Mouse (Mus musculus): ENCODE results near the gene Sim1. TPM values are rescaled to one million over a fixed set of nuclear protein-coding genes. Genes with fewer than 3 reads are reported as not detected.
A peak's percentile ranks its signal among the peaks of the same experiment; 100 is the strongest.

The Sim1 gene
- total RNA-seq (2021), result under 1 TPM; 0.18 to 0.64 TPM
- long read RNA-seq, experiment 1, result 0 reads
- long read RNA-seq, experiment 2, result 0 reads

DNA sequence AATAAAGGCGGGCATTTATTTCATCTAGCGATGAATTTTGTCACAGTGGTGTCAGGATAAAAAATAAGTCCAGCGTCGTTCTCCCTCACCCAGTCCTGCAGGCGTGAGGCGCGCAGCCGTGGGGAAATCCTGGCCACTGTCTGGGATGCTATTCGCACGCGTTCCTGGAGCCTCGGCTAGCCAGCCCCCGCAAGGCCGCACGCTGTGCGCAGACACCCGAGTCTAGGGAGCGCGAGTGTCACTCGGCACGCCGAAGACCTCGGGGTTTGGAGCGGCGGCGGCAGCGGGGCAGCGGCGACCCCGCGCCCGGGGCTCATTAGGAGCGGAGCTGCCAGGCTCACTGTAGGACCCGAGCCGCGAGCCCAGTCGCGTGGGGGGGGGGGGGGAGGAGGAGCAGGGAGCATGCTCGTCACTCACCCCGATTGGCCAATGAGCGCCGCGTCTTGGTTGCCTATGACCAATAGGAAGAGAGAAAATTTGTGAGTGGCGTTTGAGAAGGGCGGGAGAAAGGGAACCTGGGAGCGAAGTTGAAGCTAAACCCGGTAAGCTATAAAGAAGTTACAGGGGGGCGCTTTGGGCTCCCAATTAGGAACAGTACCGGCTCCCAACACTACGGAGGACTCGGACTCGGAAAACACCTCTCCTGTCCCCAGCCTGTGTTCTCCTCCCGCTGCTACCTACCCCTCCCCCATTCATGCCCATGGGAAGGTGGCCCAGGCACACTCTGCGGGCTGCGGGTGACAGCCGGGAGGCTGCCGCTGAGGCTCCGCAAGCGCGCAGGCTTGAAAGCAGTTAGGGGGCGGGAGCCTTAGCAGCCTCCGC lies at the start of gene Sim1:
Gene Sim1 (plus strand): TSS at position 585 of the 822 bp plus-strand sequence.
- peak; percentile 43 for DNase-seq

DNA sequence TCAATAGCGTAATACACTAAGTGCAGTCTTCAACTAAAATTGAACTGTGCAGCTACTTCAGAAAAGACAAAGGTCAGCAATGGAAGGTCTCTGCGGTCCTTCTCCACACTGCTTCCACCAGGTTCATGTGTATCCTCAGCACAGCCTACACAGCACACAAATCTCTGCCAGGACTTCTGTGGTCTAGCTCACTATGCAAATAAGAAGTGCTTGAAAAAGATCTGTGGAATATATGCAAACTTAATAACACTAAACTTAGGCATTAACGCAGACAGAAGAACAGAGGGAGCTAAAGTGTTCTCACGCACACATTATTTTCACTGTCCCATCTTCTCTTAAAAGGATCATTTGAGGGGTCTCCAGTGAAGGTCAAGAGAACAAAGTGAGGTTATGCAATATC lies 26.4 kb upstream of the Sim1 start:
- no peak for DNase-seq

DNA sequence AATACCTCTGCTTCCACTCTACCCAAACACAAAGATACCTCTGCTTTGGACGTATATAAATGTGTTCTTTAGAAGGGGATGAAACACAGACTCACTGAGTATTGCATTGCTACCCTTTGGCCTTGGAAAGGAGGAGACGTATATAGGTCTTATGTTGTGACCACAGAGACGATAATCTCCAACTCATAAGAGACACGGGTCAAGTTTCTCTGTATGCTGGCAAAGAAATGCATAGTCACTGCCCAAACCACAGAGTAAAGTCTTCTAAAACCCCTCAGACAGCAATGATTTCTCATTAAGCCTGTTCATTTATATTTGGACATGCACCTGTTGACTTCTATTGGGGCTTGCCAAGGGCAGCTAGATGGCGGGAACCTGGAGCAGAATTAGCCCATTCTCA lies 17.6 kb upstream of the Sim1 start:
- DNase-seq, result no peak

DNA sequence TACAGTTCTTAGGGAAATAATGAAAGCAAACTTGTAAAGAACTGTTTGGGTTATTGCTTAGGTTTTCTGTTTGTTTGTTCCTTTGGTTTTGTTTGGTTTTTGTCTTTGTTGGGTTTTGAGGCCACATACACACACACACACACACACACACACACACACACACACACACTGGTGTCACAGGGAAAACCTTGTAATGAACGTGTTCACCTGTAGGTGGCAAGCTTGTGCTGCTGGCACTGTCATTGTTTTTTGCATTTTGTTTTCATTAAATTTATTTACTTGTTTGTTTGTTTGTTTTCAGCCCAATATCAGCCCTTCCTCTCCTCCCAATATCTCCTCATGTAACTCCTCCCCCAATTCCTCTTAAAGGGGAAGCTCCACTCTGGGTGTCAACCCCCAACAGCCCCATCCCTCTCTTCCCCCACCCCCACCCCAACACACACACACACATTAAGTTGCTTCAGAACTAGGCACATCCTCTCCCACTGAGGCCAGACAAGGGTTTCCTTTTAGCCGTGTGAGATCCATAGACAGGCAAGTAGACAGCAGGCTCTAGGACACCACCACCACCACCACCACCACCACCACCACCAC lies 13.0 kb upstream of the Sim1 start:
- no peak for DNase-seq

DNA sequence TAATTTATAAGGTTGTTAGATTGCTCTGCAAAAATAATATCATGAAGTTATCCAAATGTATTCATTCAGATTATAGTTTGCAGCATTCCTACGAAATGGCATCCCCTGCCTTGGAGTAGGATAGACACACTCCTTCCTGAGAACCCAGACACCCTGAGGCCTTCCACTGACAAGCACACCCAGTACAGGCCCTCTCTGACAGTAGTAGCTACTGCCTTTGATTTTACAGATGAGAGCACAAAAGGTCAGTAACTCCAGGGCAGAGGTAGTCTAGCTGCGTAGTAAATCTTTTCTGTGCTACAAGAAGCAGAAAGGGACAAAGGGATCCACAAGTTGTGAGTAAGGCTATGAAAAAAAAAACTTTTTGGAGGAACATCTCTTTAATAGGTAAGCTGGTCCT lies 12.2 kb upstream of the Sim1 start:
- DNase-seq, result no peak

DNA sequence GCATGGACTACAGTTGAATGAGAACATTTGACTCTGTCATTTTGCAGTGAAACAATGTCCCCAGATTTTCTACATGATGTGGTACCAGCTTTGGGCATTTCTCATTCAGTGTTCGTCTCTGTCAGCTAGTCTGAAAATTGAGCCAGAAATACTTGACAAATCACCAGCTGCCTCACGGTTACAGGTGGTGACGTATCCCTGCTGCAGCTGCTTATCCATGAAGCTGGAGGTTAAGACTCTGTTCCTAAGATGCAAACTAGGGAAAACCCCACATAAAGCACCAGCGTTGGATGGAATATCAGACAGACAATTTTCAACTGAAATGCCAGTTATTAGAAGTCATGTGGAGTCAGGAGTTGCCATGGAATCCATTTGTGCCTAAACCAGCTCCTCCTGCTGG lies 8.2 kb upstream of the Sim1 start:
- DNase-seq, result no peak

DNA sequence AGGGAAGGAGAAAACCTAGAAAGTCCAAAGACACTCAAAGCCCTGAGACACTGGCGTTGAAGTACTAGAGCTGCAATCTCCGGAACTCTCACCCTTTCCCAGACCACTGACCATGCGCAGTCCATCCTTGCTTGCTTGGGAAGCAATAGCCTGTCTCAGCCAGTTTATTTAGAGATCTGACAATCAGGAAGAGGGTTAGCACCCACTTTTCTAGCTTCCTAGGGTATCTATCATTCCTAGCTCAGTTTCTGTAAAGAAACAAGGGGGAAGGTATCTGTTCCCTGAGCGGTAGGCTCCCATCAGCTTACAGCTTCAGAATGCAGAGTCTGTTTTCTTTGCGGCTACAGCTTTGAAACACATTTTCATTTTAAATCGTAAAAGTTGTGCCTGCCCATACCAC lies 3.9 kb upstream of the Sim1 start:
- DNase-seq, result no peak

DNA sequence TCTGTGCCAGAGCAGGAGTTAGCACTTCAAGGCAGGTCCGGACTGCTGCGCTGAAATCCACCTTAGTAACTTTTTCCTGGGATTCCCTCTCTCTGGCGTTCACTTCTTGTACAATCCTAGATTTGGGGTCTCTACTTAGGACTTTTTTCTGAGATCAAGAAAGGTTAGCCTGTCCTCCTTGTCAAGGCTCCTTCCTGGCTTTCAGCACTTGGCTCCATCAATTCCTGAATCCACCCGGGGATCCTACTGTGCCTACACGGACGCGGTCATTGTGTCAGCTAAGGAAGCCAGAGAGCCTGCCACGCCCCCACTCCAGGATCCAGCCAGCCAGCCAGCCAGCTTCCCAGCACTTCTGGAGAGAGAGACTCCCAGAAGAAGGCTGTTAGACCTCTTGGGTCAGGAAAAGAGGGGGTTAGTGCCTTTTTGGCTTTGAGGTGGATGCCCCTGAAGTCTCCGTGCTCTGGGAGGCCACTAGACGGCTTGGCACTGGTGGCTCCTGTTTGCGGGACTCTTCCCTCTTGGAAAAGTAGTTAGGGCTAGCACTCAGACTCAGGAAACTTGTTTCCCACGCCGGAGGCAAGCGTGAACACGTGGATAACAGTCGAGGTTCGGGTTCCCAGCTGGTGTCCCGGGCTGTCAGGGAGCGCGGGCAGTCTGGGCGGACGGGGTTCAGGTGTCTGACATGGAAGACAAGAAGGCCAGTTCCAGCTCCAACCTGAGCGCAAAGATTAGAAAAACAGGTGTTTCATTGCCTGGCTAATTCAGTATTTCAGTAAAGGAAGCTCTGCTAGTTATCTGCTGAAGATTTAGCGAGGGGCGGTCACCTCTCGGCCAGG lies 2.5 kb upstream of the Sim1 start:
- no peak for DNase-seq

DNA sequence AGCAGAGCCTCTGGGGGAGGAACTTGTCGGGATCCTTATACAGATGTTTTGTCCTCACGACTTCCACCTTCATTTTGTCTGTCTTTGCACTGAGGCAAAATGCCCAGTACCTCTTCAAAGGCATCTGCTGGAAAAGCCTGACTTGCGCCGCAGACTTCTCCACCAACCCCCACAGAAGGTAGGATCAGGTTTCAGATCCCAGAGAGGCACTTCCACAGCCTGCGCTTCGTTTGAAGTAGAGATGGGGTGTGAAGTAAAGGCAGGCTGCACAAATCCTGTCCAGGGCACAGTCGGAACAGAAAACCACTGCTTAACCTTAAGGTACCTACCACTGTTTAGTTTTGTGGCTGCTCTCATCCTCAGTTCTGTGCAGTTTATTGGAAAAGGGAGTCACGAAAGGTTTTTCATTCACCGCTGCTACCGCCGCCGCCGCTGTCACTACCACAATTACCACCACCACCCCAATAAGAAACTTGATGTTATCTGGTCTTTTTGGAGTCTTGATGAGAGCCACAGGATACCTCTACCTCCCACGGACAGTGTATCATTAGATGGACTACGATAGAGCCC lies 1.7 kb upstream of the Sim1 start:
- DNase-seq, result no peak

DNA sequence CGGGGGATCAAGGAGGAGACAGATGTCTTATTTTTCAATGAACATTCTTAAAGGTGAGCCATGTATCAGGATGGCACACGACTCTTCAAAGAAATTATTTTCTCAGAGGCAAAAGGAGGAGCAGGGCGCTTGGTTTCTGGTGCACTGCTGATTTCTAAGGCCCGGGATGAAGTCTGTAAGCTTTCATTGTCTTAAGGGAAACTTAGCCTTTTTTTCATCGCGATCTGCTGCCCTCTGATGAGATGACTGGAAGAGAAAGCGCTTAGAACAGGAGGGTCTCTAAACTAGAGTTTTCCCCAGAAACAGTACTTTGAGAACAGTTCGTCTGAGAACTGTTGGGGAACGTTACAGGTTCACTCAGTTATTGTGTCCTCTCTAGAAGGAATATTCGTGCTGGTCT lies 1.0 kb upstream of the Sim1 start:
- DNase-seq, result no peak

DNA sequence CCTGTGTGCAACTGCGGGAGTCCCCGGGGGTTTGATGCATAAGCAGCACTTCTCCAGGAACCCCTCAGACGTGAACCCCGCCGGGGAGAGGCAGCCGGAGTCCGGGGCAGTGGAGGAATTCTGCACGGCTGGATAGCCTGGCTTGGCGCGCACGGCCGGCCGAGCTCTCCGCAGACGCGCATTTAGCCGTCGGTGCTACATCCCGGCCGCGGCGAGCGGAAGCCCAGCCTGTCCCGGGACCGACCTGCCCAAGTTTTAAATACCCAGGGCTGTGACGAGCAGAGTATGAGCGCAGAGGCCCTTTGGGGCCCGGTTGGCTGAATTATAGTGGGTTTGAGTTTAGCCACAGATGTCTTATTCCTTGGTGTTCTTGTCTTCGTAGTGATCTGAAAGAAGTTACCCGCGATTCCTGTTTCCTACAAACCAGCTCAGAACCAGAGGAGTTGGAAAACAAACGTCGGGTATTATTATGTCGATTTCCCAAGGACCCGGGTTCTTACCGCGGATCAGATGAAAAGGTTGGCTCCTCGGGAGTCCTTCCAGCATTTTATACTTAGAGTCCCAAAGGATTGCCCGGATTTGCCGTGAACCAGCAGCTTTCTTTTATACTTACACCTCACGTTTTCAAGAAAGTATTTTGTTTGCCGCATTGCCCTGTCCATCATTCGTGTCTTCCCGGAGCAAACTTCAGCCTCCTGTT lies 687 bp downstream of the Sim1 start:
- DNase-seq, result no peak

DNA sequence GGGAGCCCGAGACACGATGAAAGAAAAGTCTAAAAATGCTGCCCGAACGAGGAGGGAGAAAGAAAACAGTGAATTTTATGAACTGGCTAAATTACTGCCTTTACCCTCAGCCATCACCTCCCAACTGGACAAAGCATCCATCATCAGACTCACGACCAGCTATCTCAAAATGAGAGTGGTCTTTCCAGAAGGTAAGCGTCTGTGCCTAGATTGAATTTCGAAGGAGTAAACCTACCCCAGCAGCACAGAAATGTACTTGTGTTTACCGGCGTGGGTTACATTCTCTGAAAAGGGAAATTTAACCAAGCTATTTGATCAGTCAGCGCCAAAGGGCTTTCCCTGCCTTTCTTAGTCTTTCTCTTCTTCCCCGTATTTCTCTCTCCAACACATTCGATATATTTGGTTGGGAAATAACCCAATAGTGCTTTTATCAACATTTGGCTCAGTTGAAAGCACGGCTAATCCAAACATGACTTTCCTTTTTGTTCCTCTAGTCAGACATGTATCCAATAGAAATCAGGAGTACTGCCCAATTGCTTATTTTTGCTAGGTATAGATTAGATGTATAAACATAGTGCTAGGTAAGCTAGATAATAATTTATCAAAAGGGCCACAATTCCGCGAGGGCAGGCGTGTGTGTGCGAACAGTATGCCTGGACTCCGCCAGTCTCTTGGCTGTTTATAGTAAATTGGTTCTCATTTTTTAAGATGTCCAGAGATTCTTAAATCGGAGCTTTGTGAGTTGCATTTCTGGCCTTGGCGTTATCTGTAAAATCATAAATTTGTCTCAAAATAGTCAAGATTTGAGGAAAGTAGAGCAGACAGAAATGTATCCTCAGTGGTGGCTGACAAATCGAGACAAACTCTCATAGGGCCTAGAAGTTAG lies 1.6 kb downstream of the Sim1 start:
- no peak for DNase-seq

DNA sequence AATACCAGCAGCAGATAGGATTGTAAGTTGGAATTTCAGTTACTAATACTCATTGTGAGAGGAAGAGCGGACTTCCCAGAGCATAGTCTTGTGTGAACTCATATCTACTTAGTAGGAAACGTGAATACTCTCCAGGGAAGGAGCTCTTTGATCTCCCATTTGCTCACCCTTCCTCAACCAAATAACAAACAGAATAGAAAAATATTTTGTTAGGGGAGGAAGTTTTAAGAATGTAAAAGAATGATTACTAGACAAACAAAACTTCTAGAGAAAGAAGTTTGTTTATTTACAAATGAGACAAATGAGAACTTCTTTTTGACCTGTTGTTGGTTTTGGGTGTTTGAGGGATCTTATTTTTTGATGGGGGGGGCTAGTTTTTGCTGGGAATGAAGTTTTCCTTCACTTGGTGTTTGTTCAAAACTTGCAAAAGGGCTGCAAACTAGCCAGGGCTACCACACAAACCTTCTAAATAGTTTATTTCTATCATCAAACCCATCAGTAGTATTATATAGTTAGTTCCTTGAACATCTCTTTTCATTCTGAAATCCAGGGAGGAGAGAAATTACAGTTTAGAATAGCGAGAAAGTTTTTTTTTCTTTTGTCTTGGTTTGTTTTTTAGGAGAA lies 2.3 kb downstream of the Sim1 start:
- DNase-seq, result no peak

DNA sequence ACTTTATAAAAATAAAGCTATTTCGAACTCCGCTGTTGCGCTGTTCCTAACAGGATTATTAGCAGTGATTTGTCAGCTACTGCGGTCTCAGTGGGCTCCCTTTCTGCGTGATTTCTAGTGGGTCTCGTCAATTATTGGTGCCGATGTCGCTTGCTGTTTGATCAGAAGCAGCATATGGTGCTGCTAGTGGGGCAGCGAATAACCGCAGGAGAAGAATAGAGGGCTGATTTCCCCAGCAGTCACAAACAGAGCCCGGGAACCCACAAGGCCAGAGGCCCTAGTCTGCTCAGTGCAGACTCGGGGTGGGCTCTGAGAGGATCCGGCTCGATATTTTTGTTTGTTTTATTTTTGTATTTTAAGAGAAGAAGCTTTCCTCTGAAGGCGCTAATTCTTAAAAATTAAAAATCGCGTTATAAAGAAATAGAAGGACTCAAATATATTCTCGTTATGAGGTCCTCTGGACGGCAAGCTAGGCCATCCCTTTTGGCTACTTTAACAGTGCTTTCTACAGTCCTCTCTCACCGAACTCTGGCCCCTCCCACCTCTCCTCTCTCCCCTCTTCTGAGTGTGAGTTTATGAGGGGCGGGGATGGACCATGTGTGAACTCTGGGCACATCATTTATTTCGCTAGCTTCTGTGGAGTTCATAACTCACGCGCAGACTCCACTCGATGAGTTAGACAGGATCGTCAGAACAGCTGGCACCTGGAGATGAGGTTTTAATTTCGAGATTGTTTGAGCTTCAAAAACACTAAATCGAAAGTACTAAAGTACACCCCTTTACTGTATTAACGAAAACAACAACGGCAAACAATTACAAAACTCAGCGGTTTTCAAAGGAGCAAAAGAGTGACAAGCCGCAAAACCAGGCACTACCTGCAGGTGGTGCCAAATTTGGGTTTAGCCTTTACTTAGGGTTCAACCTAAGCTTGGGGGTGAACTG lies 3.2 kb downstream of the Sim1 start:
- DNase-seq, result no peak

DNA sequence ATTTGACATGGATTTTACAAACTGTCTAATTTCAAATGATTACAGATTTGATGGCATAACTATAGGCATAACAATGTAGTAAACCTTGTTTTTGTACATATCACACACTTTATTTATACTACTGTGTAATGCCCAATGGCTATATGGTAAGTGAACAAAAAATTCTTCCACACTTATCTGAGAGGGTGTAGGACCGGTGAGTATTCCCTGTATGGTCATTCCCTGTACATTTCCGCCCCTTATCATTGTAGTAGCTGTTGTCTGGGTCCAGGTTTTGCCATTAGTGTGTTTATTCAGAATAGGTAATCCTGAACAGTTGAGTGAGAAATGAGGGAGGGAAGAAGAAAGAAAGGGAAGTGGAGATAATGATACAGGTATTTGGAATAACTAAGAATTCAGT lies 4.1 kb downstream of the Sim1 start:
- DNase-seq, result no peak

DNA sequence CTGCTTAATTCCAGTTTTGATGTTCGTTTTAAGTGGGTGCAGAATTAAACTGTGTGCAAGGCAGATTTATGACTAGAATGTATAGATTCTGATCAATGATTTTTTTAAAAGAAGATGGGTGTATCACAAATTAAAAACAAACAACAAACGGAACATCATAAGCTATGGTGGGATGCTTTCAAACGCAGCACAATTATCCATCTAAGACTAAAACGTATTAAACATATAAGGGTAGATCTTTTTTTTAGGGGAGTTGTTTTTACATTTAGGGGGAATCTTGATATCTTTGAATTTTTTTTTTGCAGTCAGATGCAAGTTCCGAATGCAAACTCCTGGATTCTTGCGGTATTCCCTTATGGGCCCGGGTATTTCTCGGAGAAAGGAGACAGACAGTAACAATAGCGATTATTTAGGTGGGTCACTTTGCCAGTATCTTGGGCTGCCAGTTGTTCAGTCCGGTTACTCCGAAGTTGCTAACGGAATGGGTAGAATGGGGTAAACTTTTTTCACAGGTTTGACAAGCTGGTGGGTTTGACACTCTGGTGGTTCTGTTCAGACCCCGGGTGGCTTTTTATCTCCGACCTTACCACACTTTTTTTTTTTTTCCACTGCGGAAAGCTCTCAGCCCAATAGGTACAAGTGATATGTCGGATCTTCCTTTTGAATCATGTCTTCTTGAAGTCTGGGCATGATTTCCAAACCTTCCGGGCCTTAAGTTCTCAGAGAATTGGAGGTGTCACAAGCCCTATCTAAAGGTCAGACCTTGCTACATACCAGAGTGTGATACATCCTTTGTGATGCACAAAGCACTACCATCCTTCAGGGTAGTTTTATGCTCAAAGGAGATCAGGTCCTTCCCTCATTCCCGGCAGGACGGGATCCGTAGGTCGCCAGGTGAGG lies 5.5 kb downstream of the Sim1 start:
- no peak for DNase-seq

DNA sequence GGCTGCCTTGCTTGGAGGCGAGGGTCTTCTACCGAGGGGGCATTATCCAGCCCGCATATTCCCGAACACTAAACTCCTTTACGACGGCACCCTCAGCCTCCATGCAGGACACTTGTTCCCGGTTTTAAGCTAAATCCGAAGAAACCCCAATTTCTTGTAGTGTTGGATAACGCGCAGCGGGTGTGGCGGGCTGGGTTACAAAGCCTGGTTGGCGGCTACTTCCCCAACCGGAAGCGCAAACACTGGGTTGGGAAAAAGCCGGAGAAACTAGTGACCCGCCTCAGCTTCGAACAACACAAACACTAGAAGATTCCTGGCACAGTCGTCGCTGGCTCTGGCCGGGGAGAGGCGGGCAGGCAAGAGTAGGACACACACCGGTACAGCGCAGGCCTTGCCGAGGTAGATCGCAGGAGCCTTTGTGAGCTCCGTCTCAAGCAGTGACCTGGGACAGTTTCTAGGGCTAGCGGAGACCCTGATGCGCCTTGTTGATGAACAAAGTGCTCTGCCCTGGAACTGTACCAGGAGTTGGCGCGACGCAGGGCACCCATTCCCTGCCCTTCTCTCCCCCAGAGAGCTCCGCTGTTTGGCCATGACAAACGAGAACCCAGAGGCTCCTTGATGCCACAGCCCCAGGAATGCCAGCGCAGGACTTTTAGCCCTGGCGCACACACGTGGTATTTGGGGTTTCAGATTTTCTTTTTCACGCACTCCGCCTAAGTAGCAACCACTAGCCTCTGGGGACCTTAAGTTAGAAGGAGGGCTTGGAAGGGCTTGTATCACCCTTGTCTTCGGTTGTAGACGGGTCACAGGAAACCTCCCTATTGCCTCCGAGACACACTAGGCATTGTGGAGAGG lies 6.4 kb downstream of the Sim1 start:
- no peak for DNase-seq
